Mouse (Mus musculus): ENCODE data around the gene Nos2. TPM values are rescaled to one million over a fixed set of nuclear protein-coding genes. Genes with fewer than 3 reads are reported as not detected.

The Nos2 gene
- polyA plus RNA-seq (2016; fragmentation: Nextera tagmentation; extraction: Ambion mirVana): 1.1 and 1.4 TPM in 2 replicates

GRCm38 (mm10) chr11:78920411-78920939 is at the start of gene Nos2:
TSS of gene Nos2 (plus strand) at chr11:78920787.
- Histone ChIP-seq H3K27ac (no peak within 1 kb of the TSS), H3K4me1 (peaks cover 6% of the 10 kb centered on the region)

DNA sequence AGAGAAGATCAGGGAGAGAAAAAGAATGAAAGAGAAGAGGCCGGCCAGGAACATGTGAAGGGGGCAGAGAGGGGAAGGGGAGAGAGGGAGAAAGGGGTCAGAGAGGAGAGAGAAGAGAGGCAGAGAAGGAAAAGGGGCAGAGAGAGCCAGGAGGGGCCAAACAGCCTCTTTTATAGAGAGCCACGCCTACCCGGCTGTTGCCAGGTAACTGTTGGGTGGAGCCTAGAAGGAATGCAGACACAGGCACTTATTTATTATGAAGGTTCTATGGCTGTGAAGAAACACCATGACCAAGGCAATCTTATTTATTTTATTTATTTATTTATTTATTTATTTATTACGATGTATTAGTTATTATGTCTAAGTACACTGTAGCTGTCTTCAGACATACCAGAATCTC is 49.7 kb upstream of the Nos2 start:
- 84% methylated on average over 4 of the region's 4 CpGs for WGBS
- Histone ChIP-seq H3K27ac (no peak overlapping the region), H3K9me3 (no peaks in the 10 kb centered on the region), H3K36me3 (no peaks in the 10 kb centered on the region), H3K27me3 (no peaks in the 10 kb centered on the region), H3K9ac (no peak overlapping the region), H3K4me1 (peaks cover 4% of the 10 kb centered on the region; the same call in 1 of the 2 replicates), H3K4me3 (no peak overlapping the region), H3K4me2 (replicated peaks) (no peak overlapping the region)
- ATAC-seq (ENCODE audit: insufficient number of reproducible peaks, insufficient read depth, low FRiP score, low TSS enrichment): no peak

More at GRCm38 (mm10) chr11:78920411-78920939, at the start of gene Nos2:
- 56% methylated on average over 6 of the region's 6 CpGs for WGBS
- Histone ChIP-seq H3K9me3 (no peaks in the 10 kb centered on the region), H3K27me3 (peaks cover 25% of the 10 kb centered on the region), H3K4me3 (no peak within 1 kb of the TSS), H3K36me3 (no peaks in the 10 kb centered on the region), H3K9ac (no peak within 1 kb of the TSS), H3K4me2 (replicated peaks) (no peak within 1 kb of the TSS)
- no peak for ATAC-seq (ENCODE audit: insufficient number of reproducible peaks, insufficient read depth, low FRiP score, low TSS enrichment)

- Histone ChIP-seq H3K4me3 (no peak overlapping the region), H3K4me2 (replicated peaks) (no peak overlapping the region), H3K27ac (no peak overlapping the region; the same call in 1 of the 2 replicates), H3K27me3 (no peaks in the 10 kb centered on the region), H3K36me3 (no peaks in the 10 kb centered on the region), H3K4me1 (peaks cover 4% of the 10 kb centered on the region; the same call in 1 of the 2 replicates), H3K9me3 (no peaks in the 10 kb centered on the region), H3K9ac (no peak overlapping the region)
- ATAC-seq (ENCODE audit: insufficient number of reproducible peaks, insufficient read depth, low FRiP score, low TSS enrichment): no peak
- WGBS: 36% methylated on average over 2 of the region's 2 CpGs
These were observed 47.8 kb upstream of the Nos2 start for GRCm38 (mm10) chr11:78872782-78873181.

DNA sequence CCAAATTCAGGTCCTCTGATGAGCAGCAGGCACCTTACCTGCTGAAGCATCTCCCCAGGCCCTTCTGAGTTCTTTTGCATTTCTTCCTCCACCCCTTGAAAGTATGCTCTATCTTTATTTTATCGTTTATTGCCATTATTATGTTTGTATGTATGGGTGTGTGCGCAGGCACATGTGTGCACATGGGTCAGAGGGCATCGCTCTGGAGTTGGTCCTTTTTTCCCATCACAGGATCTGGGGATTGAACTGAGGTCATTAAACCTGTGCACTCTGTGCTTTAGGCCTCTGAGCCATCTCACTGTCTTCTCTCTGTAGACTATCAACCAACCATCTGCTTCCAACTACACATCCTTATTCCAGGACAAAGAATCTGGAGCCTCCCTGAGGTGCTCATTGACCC is 40.9 kb upstream of the Nos2 start:
- no peaks in the 10 kb centered on the region for H3K36me3 ChIP-seq
- no peaks in the 10 kb centered on the region for H3K4me1 ChIP-seq
- H3K4me3 ChIP-seq: no peak overlapping the region
- no peaks in the 10 kb centered on the region for H3K27me3 ChIP-seq
- no peaks in the 10 kb centered on the region for H3K9me3 ChIP-seq
- no peak overlapping the region for H3K9ac ChIP-seq
- H3K4me2 ChIP-seq (replicated peaks): no peak overlapping the region
- WGBS: 85% methylated on average over 3 of the region's 3 CpGs
- no peak overlapping the region for H3K27ac ChIP-seq
- ATAC-seq (ENCODE audit: insufficient number of reproducible peaks, insufficient read depth, low FRiP score, low TSS enrichment): no peak

GRCm38 (mm10) chr11:78886693-78887092 is 33.9 kb upstream of the Nos2 start:
- Histone ChIP-seq H3K27ac (peak overlapping the region; percentile 86), H3K4me2 (replicated peaks) (no peak overlapping the region; the same call in 1 of the 2 replicates), H3K27me3 (no peaks in the 10 kb centered on the region), H3K9ac (no peak overlapping the region), H3K36me3 (no peaks in the 10 kb centered on the region), H3K4me1 (peaks cover 17% of the 10 kb centered on the region), H3K9me3 (no peaks in the 10 kb centered on the region), H3K4me3 (no peak overlapping the region)
- ATAC-seq (ENCODE audit: insufficient number of reproducible peaks, insufficient read depth, low FRiP score, low TSS enrichment): no peak
- 36% methylated on average over 1 of the region's 1 CpGs for WGBS

GRCm38 (mm10) chr11:78887102-78887971 is 33.2 kb upstream of the Nos2 start:
- H3K4me2 ChIP-seq (replicated peaks): peak overlapping the region; percentile 7; the same call in 1 of the 2 replicates
- WGBS: 22% methylated on average over 9 of the region's 9 CpGs
- peaks cover 17% of the 10 kb centered on the region for H3K4me1 ChIP-seq
- H3K27me3 ChIP-seq: no peaks in the 10 kb centered on the region
- H3K36me3 ChIP-seq: no peaks in the 10 kb centered on the region
- H3K27ac ChIP-seq: peak overlapping the region; percentile 86
- H3K4me3 ChIP-seq: no peak overlapping the region
- peak; percentile 69; the same call in 1 of the 2 replicates for ATAC-seq (ENCODE audit: insufficient number of reproducible peaks, insufficient read depth, low FRiP score, low TSS enrichment)
- no peaks in the 10 kb centered on the region for H3K9me3 ChIP-seq
- no peak overlapping the region for H3K9ac ChIP-seq

DNA sequence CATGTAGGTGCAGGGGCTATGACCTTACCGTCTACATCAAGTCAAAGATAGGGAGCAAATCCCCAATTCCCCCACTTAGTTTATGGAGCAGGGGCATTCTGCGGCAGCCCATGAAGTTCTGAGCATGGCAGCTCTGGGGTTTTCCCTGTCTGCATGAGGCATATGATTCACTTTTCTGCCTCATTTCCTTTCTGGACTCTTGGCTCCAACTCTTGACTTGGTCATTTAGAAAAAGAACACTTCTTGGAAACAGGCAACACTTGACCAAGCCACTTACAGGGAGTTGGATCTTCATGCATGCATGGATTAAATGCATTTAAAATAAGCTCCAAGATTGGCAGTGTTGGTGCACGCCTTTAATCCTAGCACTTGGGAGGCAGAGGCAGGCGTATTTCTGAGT is 31.4 kb upstream of the Nos2 start:
- Histone ChIP-seq H3K36me3 (no peaks in the 10 kb centered on the region), H3K27me3 (no peaks in the 10 kb centered on the region), H3K4me3 (no peak overlapping the region), H3K4me1 (peaks cover 17% of the 10 kb centered on the region), H3K9ac (no peak overlapping the region), H3K9me3 (no peaks in the 10 kb centered on the region), H3K4me2 (replicated peaks) (no peak overlapping the region), H3K27ac (no peak overlapping the region)
- WGBS: 86% methylated on average over 4 of the region's 4 CpGs
- no peak for ATAC-seq (ENCODE audit: insufficient number of reproducible peaks, insufficient read depth, low FRiP score, low TSS enrichment)

GRCm38 (mm10) chr11:78896357-78897123 is 24.0 kb upstream of the Nos2 start:
- H3K4me3 ChIP-seq: no peak overlapping the region
- no peaks in the 10 kb centered on the region for H3K36me3 ChIP-seq
- H3K4me1 ChIP-seq: no peaks in the 10 kb centered on the region
- H3K9ac ChIP-seq: no peak overlapping the region
- no peak overlapping the region for H3K27ac ChIP-seq
- H3K4me2 ChIP-seq (replicated peaks): no peak overlapping the region
- no peak for ATAC-seq (ENCODE audit: insufficient number of reproducible peaks, insufficient read depth, low FRiP score, low TSS enrichment)
- H3K27me3 ChIP-seq: no peaks in the 10 kb centered on the region
- no peaks in the 10 kb centered on the region for H3K9me3 ChIP-seq
- WGBS: 68% methylated on average over 7 of the region's 7 CpGs

GRCm38 (mm10) chr11:78915473-78915872 is 5.1 kb upstream of the Nos2 start:
- no peaks in the 10 kb centered on the region for H3K36me3 ChIP-seq
- H3K27me3 ChIP-seq: no peaks in the 10 kb centered on the region
- H3K9me3 ChIP-seq: no peaks in the 10 kb centered on the region
- no peak overlapping the region for H3K27ac ChIP-seq
- H3K4me3 ChIP-seq: no peak overlapping the region
- ATAC-seq (ENCODE audit: insufficient number of reproducible peaks, insufficient read depth, low FRiP score, low TSS enrichment): no peak
- H3K9ac ChIP-seq: no peak overlapping the region
- H3K4me1 ChIP-seq: no peaks in the 10 kb centered on the region
- H3K4me2 ChIP-seq (replicated peaks): no peak overlapping the region
- 76% methylated on average over 6 of the region's 6 CpGs for WGBS

GRCm38 (mm10) chr11:78916410-78916809 is 4.2 kb upstream of the Nos2 start:
- ATAC-seq (ENCODE audit: insufficient number of reproducible peaks, insufficient read depth, low FRiP score, low TSS enrichment): no peak
- Histone ChIP-seq H3K36me3 (no peaks in the 10 kb centered on the region), H3K9ac (no peak overlapping the region), H3K27me3 (no peaks in the 10 kb centered on the region), H3K4me3 (no peak overlapping the region), H3K4me2 (replicated peaks) (no peak overlapping the region), H3K4me1 (no peaks in the 10 kb centered on the region), H3K9me3 (no peaks in the 10 kb centered on the region), H3K27ac (no peak overlapping the region)
- 76% methylated on average over 1 of the region's 1 CpGs for WGBS

DNA sequence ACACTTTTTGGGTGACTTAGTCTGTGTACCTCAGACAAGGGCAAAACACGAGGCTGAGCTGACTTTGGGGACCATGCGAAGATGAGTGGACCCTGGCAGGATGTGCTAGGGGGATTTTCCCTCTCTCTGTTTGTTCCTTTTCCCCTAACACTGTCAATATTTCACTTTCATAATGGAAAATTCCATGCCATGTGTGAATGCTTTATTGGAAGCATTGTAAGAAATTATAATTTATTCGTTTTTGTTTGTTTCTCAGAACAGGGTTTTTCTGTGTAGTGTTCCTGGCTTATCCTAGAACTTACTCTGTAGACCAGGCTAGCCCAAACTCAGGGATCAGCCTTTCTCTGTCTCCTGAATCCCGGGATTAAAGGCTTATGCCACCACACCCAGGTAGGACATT is 842 bp upstream of the Nos2 start:
- H3K36me3 ChIP-seq: no peaks in the 10 kb centered on the region
- H3K9ac ChIP-seq: no peak overlapping the region
- H3K27me3 ChIP-seq: peaks cover 18% of the 10 kb centered on the region
- H3K4me2 ChIP-seq (replicated peaks): no peak overlapping the region
- WGBS: 75% methylated on average over 4 of the region's 4 CpGs
- H3K4me1 ChIP-seq: peaks cover 6% of the 10 kb centered on the region
- H3K27ac ChIP-seq: no peak overlapping the region
- H3K4me3 ChIP-seq: no peak overlapping the region
- no peak for ATAC-seq (ENCODE audit: insufficient number of reproducible peaks, insufficient read depth, low FRiP score, low TSS enrichment)
- H3K9me3 ChIP-seq: no peaks in the 10 kb centered on the region

All from embryonic facial prominence, embryonic 12.5 days (tissue).